Mouse (Mus musculus) left cerebral cortex, postnatal 36 days (tissue): ENCODE data around the gene Gm5565. TPM values are rescaled to one million over a fixed set of nuclear protein-coding genes. Genes with fewer than 3 reads are reported as not detected.

Experiments used
- total RNA-seq, 2 experiments: library from RNA; stranded (reverse); gene quantifications; 2 replicates each; pipeline ENCODE4 v1.2.3; 2021

Gene Gm5565
- total RNA-seq, 2 experiments from 2014 or later, result not detected

Other genes with a start within 250 kb of the Gm5565 start
- not detected for gene Cyp3a25, start 150.9 kb downstream of the Gm5565 start, total RNA-seq
- gene Cyp3a59, start 81.3 kb downstream of the Gm5565 start, total RNA-seq, result not detected
- not detected for gene Gm6309, start 10.2 kb upstream of the Gm5565 start, total RNA-seq
- gene 1700001J03Rik, start 24.8 kb upstream of the Gm5565 start, total RNA-seq, result 1 to 10 TPM in 1 of 2 experiments, under 1 TPM in 1; 0.67 to 1.6 TPM
- gene Rnf6, start 61.0 kb upstream of the Gm5565 start, total RNA-seq, result 10 to 100 TPM; 67.1 to 75.2 TPM
- 10 to 100 TPM; 37.5 to 43.2 TPM for gene Cdk8, start 70.7 kb upstream of the Gm5565 start, total RNA-seq
- 10 to 100 TPM; 90.6 to 96.2 TPM for gene Wasf3, start 224.4 kb upstream of the Gm5565 start, total RNA-seq